Mouse (Mus musculus) forebrain, embryonic 15.5 days (tissue): ENCODE data around the gene Zfp513. TPM values are rescaled to one million over a fixed set of nuclear protein-coding genes. Genes with fewer than 3 reads are reported as not detected.

Experiments used
- ATAC-seq: fragments of 200-750 bp; cut with Nextera tagmentation; replicated peaks from 2 replicates; pipeline ENCODE4 v1.8.0; 2017; ENCODE audit warnings: mild to moderate bottlenecking, moderate TSS enrichment, moderate library complexity
- H3K27ac ChIP-seq: fragments of 300-500 bp; sonication (generic); replicated peaks from 2 replicates; pipeline ENCODE4 v1.5.1; 2015; ENCODE audit warnings: mild to moderate bottlenecking, inconsistent platforms
- H3K27me3 ChIP-seq: fragments of 300-500 bp; sonication (generic); 2 replicates; pipeline ENCODE4 v1.6.1; 2015; ENCODE audit warnings: inconsistent platforms
- H3K36me3 ChIP-seq: fragments of 300-500 bp; sonication (generic); 2 replicates; pipeline ENCODE4 v1.6.1; 2015; ENCODE audit warnings: mild to moderate bottlenecking, inconsistent platforms
- H3K4me1 ChIP-seq: fragments of 300-500 bp; sonication (generic); 2 replicates; pipeline ENCODE4 v1.6.1; 2015; ENCODE audit warnings: inconsistent platforms
- H3K4me2 ChIP-seq: fragments of 300-500 bp; sonication (generic); replicated peaks from 2 replicates; pipeline ENCODE4 v1.6.1; 2015; ENCODE audit warnings: mild to moderate bottlenecking, inconsistent platforms
- H3K4me3 ChIP-seq: fragments of 300-500 bp; sonication (generic); 2 replicates; pipeline ENCODE4 v1.5.1; 2015; ENCODE audit warnings: mild to moderate bottlenecking, inconsistent platforms
- H3K9ac ChIP-seq: fragments of 300-500 bp; sonication (generic); replicated peaks from 2 replicates; pipeline ENCODE4 v1.6.1; 2015; ENCODE audit warnings: mild to moderate bottlenecking, inconsistent platforms
- H3K9me3 ChIP-seq: fragments of 300-500 bp; sonication (generic); 2 replicates; pipeline ENCODE4 v1.6.1; 2016; ENCODE audit warnings: inconsistent platforms
- WGBS: fragments of 180-500 bp; shearing (Covaris S2); methylation state at CpG from one replicate; pipeline ENCODE4 v1.1.7; 2015; ENCODE audit warnings: mixed read lengths; 5-methylcytosine and 5-hydroxymethylcytosine counted together
- polyA plus RNA-seq: library from polyadenylated mRNA; unstranded; fragments of >200 nt; fragmentation: Nextera tagmentation; extraction: Ambion mirVana; gene quantifications from 2 replicates; pipeline ENCODE4 v1.2.1, GENCODE M21; 2015

Zfp513 gene
- polyA plus RNA-seq, 1 experiment from 2014 or later = 17.7 TPM

- Histone ChIP-seq H3K27me3 (no peaks in the 10 kb centered on the region), H3K4me3 (no peak overlapping the region), H3K27ac (no peak overlapping the region), H3K4me2 (no peak overlapping the region), H3K4me1 (peaks cover 33% of the 10 kb centered on the region), H3K9me3 (0 out of 2 replicates have a peak, but pooled peaks cover 5% of the 10 kb centered on the region), H3K9ac (no peak overlapping the region), H3K36me3 (peaks cover 78% of the 10 kb centered on the region)
- ATAC-seq = no peak
- 84% methylated on average over 5 of the region's 5 CpGs for WGBS
These were observed 3.3 kb downstream of the Zfp513 start for GRCm38 (mm10) chr5:31198616-31199320.

GRCm38 (mm10) chr5:31198170-31198569, 3.9 kb downstream of the Zfp513 start:
- ATAC-seq = no peak

GRCm38 (mm10) chr5:31197072-31197471, 5.0 kb downstream of the Zfp513 start:
- peaks cover 67% of the 10 kb centered on the region for H3K36me3 ChIP-seq
- H3K4me1 ChIP-seq = peaks cover 31% of the 10 kb centered on the region
- H3K4me2 ChIP-seq = no peak overlapping the region
- no peak overlapping the region for H3K9ac ChIP-seq
- H3K9me3 ChIP-seq = 0 out of 2 replicates have a peak, but pooled peaks cover 5% of the 10 kb centered on the region
- no peak for ATAC-seq
- H3K27me3 ChIP-seq = no peaks in the 10 kb centered on the region
- no peak overlapping the region for H3K27ac ChIP-seq
- H3K4me3 ChIP-seq = no peak overlapping the region
- WGBS = 89% methylated on average over 12 of the region's 12 CpGs

More at GRCm38 (mm10) chr5:31198170-31198569, 3.9 kb downstream of the Zfp513 start:
- H3K27me3 ChIP-seq = no peaks in the 10 kb centered on the region
- H3K4me3 ChIP-seq = no peak overlapping the region
- H3K4me2 ChIP-seq = no peak overlapping the region
- H3K27ac ChIP-seq = no peak overlapping the region
- H3K9me3 ChIP-seq = 0 out of 2 replicates have a peak, but pooled peaks cover 5% of the 10 kb centered on the region
- H3K9ac ChIP-seq = no peak overlapping the region
- peaks cover 72% of the 10 kb centered on the region for H3K36me3 ChIP-seq
- 90% methylated on average over 9 of the region's 9 CpGs for WGBS
- peaks cover 35% of the 10 kb centered on the region for H3K4me1 ChIP-seq

- Histone ChIP-seq H3K27ac (no peak overlapping the region), H3K4me1 (peaks cover 34% of the 10 kb centered on the region), H3K27me3 (no peaks in the 10 kb centered on the region), H3K36me3 (peaks cover 67% of the 10 kb centered on the region), H3K4me3 (no peak overlapping the region), H3K9me3 (0 out of 2 replicates have a peak, but pooled peaks cover 5% of the 10 kb centered on the region), H3K9ac (no peak overlapping the region), H3K4me2 (no peak overlapping the region)
- ATAC-seq = no peak
- WGBS = 94% methylated on average over 10 of the region's 10 CpGs
These were observed 5.9 kb downstream of the Zfp513 start for GRCm38 (mm10) chr5:31196207-31196606.

GRCm38 (mm10) chr5:31195671-31196070, 6.4 kb downstream of the Zfp513 start:
- Histone ChIP-seq H3K36me3 (peaks cover 72% of the 10 kb centered on the region), H3K4me2 (no peak overlapping the region), H3K9me3 (0 out of 2 replicates have a peak, but pooled peaks cover 5% of the 10 kb centered on the region), H3K27me3 (no peaks in the 10 kb centered on the region), H3K9ac (no peak overlapping the region), H3K4me3 (no peak overlapping the region), H3K27ac (no peak overlapping the region), H3K4me1 (peaks cover 29% of the 10 kb centered on the region)
- ATAC-seq = no peak
- 93% methylated on average over 4 of the region's 4 CpGs for WGBS

GRCm38 (mm10) chr5:31194486-31195485, 7.3 kb downstream of the Zfp513 start:
- no peak for ATAC-seq
- Histone ChIP-seq H3K4me3 (peak overlapping the region; percentile 76; the same call in 1 of the 2 replicates), H3K9me3 (no peaks in the 10 kb centered on the region), H3K27ac (no peak overlapping the region), H3K4me2 (peak overlapping the region; percentile 63), H3K4me1 (peaks cover 24% of the 10 kb centered on the region), H3K27me3 (no peaks in the 10 kb centered on the region), H3K36me3 (peaks cover 72% of the 10 kb centered on the region), H3K9ac (peak overlapping the region; percentile 84; the same call in 1 of the 2 replicates)
- 93% methylated on average over 16 of the region's 16 CpGs for WGBS

GRCm38 (mm10) chr5:31193631-31194281, 8.3 kb downstream of the Zfp513 start:
- no peak for ATAC-seq
- no peaks in the 10 kb centered on the region for H3K27me3 ChIP-seq
- H3K27ac ChIP-seq = peak overlapping the region; percentile 81
- H3K4me3 ChIP-seq = peak overlapping the region; percentile 76
- H3K36me3 ChIP-seq = peaks cover 69% of the 10 kb centered on the region
- peak overlapping the region; percentile 84 for H3K9ac ChIP-seq
- whole genome bisulfite sequencing = 12% methylated on average over 25 of the region's 25 CpGs
- peaks cover 24% of the 10 kb centered on the region for H3K4me1 ChIP-seq
- H3K4me2 ChIP-seq = peak overlapping the region; percentile 63
- H3K9me3 ChIP-seq = no peaks in the 10 kb centered on the region

- H3K27me3 ChIP-seq = no peaks in the 10 kb centered on the region
- H3K9ac ChIP-seq = peak within 1 kb of the TSS; percentile 87
- peak within 1 kb of the TSS; percentile 63 for H3K4me2 ChIP-seq
- H3K4me1 ChIP-seq = peaks cover 24% of the 10 kb centered on the region
- peak; percentile 98 for ATAC-seq
- H3K4me3 ChIP-seq = peak within 1 kb of the TSS; percentile 76
- H3K9me3 ChIP-seq = no peaks in the 10 kb centered on the region
- WGBS = under 1% methylated on average over 48 of the region's 48 CpGs
- H3K36me3 ChIP-seq = peaks cover 69% of the 10 kb centered on the region
- peak within 1 kb of the TSS; percentile 81 for H3K27ac ChIP-seq
These were observed 9.0 kb downstream of the Zfp513 start, which contains the start of the genes Snx17 and Eif2b4 for GRCm38 (mm10) chr5:31192939-31193630. TSS of gene Snx17 (plus strand) at chr5:31193227. TSS of gene Eif2b4 (minus strand) at chr5:31193430.

GRCm38 (mm10) chr5:31192045-31192938, 9.8 kb downstream of the Zfp513 start:
- Histone ChIP-seq H3K9me3 (no peaks in the 10 kb centered on the region), H3K4me1 (peaks cover 24% of the 10 kb centered on the region), H3K4me3 (peak overlapping the region; percentile 76), H3K36me3 (peaks cover 69% of the 10 kb centered on the region), H3K27me3 (no peaks in the 10 kb centered on the region), H3K27ac (peak overlapping the region; percentile 81), H3K9ac (peak overlapping the region; percentile 87), H3K4me2 (peak overlapping the region; percentile 63)
- WGBS = 15% methylated on average over 42 of the region's 42 CpGs
- peak; percentile 59 for ATAC-seq

- Histone ChIP-seq H3K4me3 (no peak overlapping the region), H3K36me3 (peaks cover 55% of the 10 kb centered on the region), H3K9ac (no peak overlapping the region), H3K27ac (no peak overlapping the region), H3K4me1 (peaks cover 24% of the 10 kb centered on the region), H3K4me2 (no peak overlapping the region), H3K9me3 (no peaks in the 10 kb centered on the region), H3K27me3 (no peaks in the 10 kb centered on the region)
- 87% methylated on average over 9 of the region's 9 CpGs for WGBS
- ATAC-seq = no peak
These were observed 11.9 kb downstream of the Zfp513 start for GRCm38 (mm10) chr5:31190201-31190600.
